Mouse (Mus musculus) heart, adult 8-10 months (tissue): Measurements from ENCODE around the gene Ces1f. TPM values are rescaled to one million over a fixed set of nuclear protein-coding genes. Genes with fewer than 3 reads are reported as not detected.
"Not testable (repeated sequence)": the region's sequence is repeated elsewhere in the genome, so short reads cannot be mapped to it uniquely, and the experiment has no call there.

Experiments used
- DNase-seq: peaks from one replicate; pipeline ENCODE4 v3.0.0; 2022; ENCODE audit warnings: low spot score
- total RNA-seq, 4 experiments: library from RNA; stranded (reverse); gene quantifications; 2 replicates each; pipeline ENCODE4 v1.2.4; 2022

Ces1f gene
- 1 to 10 TPM in 1 of 4 experiments, under 1 TPM in 3; 0.25 to 1.2 (median 0.57) TPM for total RNA-seq

- DNase-seq, result no peak
Observed at GRCm38 (mm10) chr8:93279556-93279955, at the start of gene Ces1f. Gene Ces1f, minus strand, starts transcription at chr8:93279747.

- DNase-seq, result no peak
Observed at GRCm38 (mm10) chr8:93325123-93325522, 45.6 kb upstream of the Ces1f start.

GRCm38 (mm10) chr8:93317031-93317430 lies 37.5 kb upstream of the Ces1f start:
- no peak for DNase-seq

- DNase-seq, result no peak
Observed at GRCm38 (mm10) chr8:93315557-93315956, 36.0 kb upstream of the Ces1f start.

- DNase-seq, result no peak
Observed at GRCm38 (mm10) chr8:93283896-93284295, 4.3 kb upstream of the Ces1f start.

- no peak for DNase-seq
Observed at GRCm38 (mm10) chr8:93282349-93282748, 2.8 kb upstream of the Ces1f start.

- DNase-seq, result no peak
Observed at GRCm38 (mm10) chr8:93278176-93278805, 1.3 kb downstream of the Ces1f start.

- no peak for DNase-seq
Observed at GRCm38 (mm10) chr8:93274609-93275008, 4.9 kb downstream of the Ces1f start.

GRCm38 (mm10) chr8:93273321-93273720 lies 6.2 kb downstream of the Ces1f start:
- DNase-seq, result peak; percentile 11

GRCm38 (mm10) chr8:93272686-93273085 lies 6.9 kb downstream of the Ces1f start:
- peak; percentile 13 for DNase-seq

- DNase-seq, result no peak
Observed at GRCm38 (mm10) chr8:93261436-93261835, 18.1 kb downstream of the Ces1f start.

- DNase-seq, result no peak
Observed at GRCm38 (mm10) chr8:93252400-93252925, 27.1 kb downstream of the Ces1f start.

GRCm38 (mm10) chr8:93246057-93246456 lies 33.5 kb downstream of the Ces1f start:
- DNase-seq, result no peak

- no peak for DNase-seq
Observed at GRCm38 (mm10) chr8:93239884-93240283, 39.7 kb downstream of the Ces1f start.

- DNase-seq, result no peak
Observed at GRCm38 (mm10) chr8:93235681-93236080, 43.9 kb downstream of the Ces1f start.

GRCm38 (mm10) chr8:93234706-93235105 lies 44.8 kb downstream of the Ces1f start:
- no peak for DNase-seq

- no peak for DNase-seq
Observed at GRCm38 (mm10) chr8:93234068-93234467, 45.5 kb downstream of the Ces1f start.

- no peak for DNase-seq
Observed at GRCm38 (mm10) chr8:93229446-93229845, 50.1 kb downstream of the Ces1f start, which contains the start of gene Ces1e. Gene Ces1e, minus strand, starts transcription at chr8:93229619.

- no peak for DNase-seq
Observed at GRCm38 (mm10) chr8:93228673-93229370, 50.7 kb downstream of the Ces1f start.

GRCm38 (mm10) chr8:93226471-93226870 lies 53.1 kb downstream of the Ces1f start:
- not testable (repeated sequence) for DNase-seq

GRCm38 (mm10) chr8:93221896-93222295 lies 57.7 kb downstream of the Ces1f start:
- DNase-seq, result no peak

GRCm38 (mm10) chr8:93217867-93218266 lies 61.7 kb downstream of the Ces1f start:
- DNase-seq, result no peak

- DNase-seq, result peak; percentile 75
Observed at GRCm38 (mm10) chr8:93217375-93217774, 62.2 kb downstream of the Ces1f start.
